Mouse (Mus musculus) mouse trophoblast stem cell (cell line): Measurements from ENCODE around the gene Acin1.

Source experiments
- in situ Hi-C, 2 experiments: fragments of 300-500 bp; cut with MseI, MboI; formaldehyde crosslinking; loops; 2 replicates in 1 of 2; 3 replicates in 1 of 2; pipeline ENCODE4 v1.15.1; 2025

The Acin1 gene

DNA sequence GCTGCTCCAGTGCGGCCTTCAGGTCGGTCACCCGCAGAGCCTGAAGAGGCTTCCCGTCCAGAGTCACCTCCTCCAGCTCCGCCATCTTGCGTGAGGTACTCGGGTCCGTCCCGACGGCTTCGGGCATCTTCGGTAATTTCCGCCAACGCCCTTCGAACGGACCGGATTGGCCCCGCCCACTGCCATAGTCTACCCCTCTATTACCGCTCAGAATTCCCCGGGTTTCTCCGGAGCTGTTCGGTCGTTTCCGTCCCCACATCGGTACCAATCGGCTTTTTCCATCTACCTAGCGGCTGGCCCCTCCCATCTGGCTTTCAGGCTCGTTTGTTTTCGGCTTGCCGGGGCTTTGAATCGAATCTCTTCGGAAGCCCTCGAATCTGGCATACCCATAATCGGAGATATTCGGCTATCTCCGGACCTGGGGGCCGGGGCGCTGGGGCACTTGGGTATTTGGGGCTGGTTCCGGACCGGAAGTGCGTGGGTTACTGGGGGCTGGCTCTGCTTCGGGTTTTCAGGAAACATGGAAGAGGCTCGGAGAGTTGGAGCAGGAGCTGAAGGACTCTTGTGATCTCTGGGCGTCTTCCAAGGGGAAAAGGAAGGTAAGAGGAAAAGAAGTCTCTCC is at the start of gene Acin1:
Gene Acin1, minus strand, starts transcription at position 410 of the 622 bp plus-strand sequence.
- in situ Hi-C loops = no loop called here

DNA sequence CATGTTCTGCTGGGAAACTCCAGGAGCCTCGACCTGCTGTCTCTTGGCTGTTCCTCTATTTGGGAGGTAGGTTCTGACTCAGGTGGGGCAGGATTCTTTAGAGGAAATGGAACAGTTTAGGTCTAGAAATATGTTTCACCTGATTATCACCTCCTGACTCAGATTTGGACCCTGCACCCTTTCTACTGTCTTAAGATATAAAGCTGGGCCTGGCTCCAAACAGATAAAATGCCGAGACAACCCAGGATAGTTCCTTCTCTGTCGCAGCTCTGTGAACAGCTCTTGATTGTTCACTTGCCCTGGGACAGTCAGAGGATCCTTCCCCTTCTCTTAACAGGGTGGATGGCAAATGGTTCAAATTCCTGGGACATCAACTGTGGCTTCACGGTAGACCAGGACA is 48.5 kb upstream of the Acin1 start:
- in situ Hi-C loops = no loop called here

DNA sequence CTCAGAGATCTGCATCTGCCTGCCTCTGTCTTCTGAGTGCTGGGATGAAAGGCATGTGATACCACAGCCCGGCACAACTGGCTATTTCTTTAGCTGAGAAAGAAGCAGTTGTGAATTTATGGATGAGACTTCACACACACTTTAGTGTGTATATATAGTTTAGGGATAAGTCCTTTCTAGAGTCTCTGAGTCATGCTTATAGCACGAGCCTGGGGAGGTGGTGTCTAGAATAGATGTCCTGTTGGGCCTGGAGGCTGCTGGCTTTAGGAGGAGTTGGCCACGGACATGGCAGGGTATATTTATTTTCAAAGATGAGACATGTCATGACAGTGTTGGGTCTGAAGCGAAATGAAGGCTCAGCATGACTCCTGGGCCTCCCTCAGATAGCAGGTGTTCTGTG is 47.3 kb upstream of the Acin1 start:
- in situ Hi-C loops = no loop called here

DNA sequence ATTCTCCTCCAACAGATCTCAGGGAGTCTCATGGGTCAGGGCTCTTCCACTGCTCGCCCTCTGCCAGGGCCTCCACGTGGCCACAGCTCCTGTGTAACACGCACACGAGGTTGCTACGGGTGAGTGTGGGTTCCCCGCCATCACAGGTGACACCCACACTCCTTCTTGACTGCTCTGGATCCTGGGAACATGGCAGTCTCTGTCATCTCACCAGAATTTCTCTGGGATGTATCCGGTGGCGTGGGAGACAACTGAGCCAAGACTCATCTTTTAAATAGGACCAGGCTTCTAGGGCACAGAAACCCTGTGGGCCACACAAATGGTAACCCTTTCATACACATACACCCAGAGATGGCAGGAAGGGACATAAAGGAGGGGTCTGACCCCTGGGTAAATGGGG is 45.5 kb upstream of the Acin1 start:
- in situ Hi-C loops = no loop called here

- in situ Hi-C loops = no loop called here
These were observed 43.6 kb upstream of the Acin1 start for GRCm38 (mm10) chr14:54730305-54730704.

- in situ Hi-C loops = loop anchor here in 1 of 2 experiments (5.0 kb wide), 1 partner anchor 38 kb away; no protein-coding TSS in a partner anchor
These were observed 42.3 kb upstream of the Acin1 start for GRCm38 (mm10) chr14:54728823-54729653.

- in situ Hi-C loops = loop anchor here in 1 of 2 experiments (5.0 kb wide), 1 partner anchor 40 kb away; no protein-coding TSS in a partner anchor
These were observed 40.8 kb upstream of the Acin1 start for GRCm38 (mm10) chr14:54727565-54727964.

- in situ Hi-C loops = no loop called here
These were observed 37.3 kb upstream of the Acin1 start for GRCm38 (mm10) chr14:54724049-54724448.

DNA sequence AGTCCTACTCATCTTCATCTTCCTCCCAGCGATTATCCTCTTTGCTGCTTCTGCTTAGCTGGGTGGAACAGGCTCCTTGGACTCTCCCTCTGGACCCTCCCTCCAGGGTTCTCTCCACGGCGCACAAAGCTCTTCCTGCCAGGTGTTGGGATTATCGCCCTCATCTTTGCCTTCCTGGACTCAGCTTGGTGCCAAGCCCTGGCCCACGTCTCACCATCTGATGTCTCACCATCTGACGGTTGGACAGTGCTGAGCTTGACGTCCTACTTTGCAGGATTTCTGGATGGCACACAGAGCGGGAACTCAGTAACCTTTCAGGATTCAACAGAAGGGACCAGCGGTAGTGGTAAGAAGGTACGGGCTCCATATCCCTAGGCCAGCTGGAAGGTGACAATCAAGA is 35.0 kb upstream of the Acin1 start:
- in situ Hi-C loops = no loop called here

DNA sequence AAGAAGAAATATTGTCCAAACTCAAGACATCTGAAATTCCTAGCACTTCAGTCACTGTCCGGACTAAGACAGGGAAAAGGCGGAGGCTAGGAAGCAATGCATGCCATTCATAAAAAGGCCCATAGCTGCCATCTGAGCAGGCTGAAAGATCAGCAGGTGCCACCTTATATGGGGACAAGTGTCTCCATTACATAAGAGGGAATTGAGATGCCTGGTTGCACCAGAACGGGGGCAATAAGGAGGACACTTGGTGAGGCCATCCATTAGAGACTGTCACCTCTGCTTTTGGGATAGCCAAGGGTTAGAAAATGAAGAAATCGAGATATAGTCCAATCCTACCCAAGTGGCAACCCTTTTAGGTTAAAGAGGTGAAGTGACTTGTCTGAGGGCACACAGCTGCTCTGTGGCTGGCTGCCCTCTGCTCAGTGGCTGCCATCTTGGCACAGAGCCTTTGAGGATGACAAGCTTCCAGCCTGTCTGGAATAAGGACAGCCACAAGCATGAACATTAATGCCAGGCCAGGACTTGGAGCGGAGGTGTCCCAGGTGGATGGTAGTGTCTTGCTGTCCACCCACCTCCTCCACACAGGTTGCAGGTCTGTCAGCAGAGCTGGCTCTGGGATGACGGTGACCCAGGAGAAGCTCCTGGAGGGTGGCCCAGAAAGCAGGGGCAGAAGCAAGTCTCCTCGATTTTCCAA is 34.1 kb upstream of the Acin1 start:
- in situ Hi-C loops = no loop called here

GRCm38 (mm10) chr14:54720041-54720440 is 33.3 kb upstream of the Acin1 start:
- in situ Hi-C loops = no loop called here

GRCm38 (mm10) chr14:54715402-54715801 is 28.7 kb upstream of the Acin1 start:
- in situ Hi-C loops = loop anchor here (5.0 kb wide), 1 partner anchor 72 kb away; no protein-coding TSS in a partner anchor

DNA sequence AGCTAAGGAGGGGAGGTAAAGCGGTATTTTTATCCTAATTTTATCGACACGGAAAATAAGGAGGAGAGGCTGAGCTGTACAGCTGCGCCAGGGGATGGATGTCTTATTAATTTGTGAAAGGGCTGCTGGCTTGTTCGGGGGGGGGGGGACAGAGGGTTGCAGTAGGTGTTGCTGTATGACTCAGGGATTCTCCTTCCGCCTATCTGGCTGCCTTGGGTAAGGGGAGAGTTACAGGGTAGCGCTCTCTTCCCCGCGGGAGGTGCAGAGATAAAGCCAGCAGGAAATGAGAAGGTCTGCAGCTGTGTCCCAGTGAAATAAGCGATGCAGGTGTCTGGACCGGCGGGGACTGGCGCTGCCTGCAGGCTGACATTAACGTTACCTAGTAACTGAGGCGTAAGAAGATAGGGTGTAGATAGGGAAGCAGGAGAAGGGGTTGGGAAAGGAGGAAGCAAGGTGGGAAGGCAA is 27.9 kb upstream of the Acin1 start:
- in situ Hi-C loops = loop anchor here (5.0 kb wide), 1 partner anchor 73 kb away; no protein-coding TSS in a partner anchor

- in situ Hi-C loops = no loop called here
These were observed 27.4 kb upstream of the Acin1 start for GRCm38 (mm10) chr14:54714121-54714520.

DNA sequence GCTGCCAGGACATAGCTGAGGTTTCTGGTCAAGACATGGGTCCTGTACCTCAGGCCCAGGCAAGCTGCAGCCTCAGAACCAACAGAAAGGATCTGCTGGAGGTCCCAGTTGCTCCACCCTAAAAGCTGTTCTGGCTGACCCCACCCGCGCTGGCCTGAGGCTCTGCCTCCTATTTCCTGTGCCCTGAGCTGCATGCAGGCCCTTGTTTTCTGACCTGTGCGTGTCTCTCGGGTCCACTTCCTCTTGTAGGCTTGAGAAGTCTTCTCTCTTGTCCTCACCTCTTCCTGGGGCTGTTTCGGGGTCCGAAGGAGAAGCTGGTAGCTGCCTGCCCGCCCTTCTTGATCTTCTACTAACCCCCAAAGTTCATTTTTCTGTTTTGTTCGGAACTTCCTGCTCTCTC is 26.1 kb upstream of the Acin1 start:
- in situ Hi-C loops = no loop called here

GRCm38 (mm10) chr14:54712074-54712473 is 25.3 kb upstream of the Acin1 start, which contains the start of gene Cebpe:
Cebpe (minus strand) TSS chr14:54712174.
- in situ Hi-C loops = no loop called here

GRCm38 (mm10) chr14:54709054-54709453 is 22.3 kb upstream of the Acin1 start:
- in situ Hi-C loops = no loop called here

GRCm38 (mm10) chr14:54706589-54707320 is 20.0 kb upstream of the Acin1 start:
- in situ Hi-C loops = no loop called here

- in situ Hi-C loops = no loop called here
These were observed 19.1 kb upstream of the Acin1 start for GRCm38 (mm10) chr14:54705844-54706243.

GRCm38 (mm10) chr14:54703207-54703606 is 16.5 kb upstream of the Acin1 start:
- in situ Hi-C loops = no loop called here

- in situ Hi-C loops = no loop called here
These were observed 14.6 kb upstream of the Acin1 start for GRCm38 (mm10) chr14:54701298-54701697.
